Mouse (Mus musculus) 3T3-L1 (cell line): ENCODE results near the gene Chit1.

ENCODE experiments used
- DNase-seq: peaks from one replicate; pipeline ENCODE4 v3.0.0-alpha.2; 2015; ENCODE audit warnings: low read depth, low spot score

Gene Chit1

GRCm38 (mm10) chr1:134098726-134099515 is 12.1 kb upstream of the Chit1 start:
- peak; percentile 99 for DNase-seq

- DNase-seq = peak; percentile 88
Measured at GRCm38 (mm10) chr1:134099516-134100235, 11.4 kb upstream of the Chit1 start.

- no peak for DNase-seq
Measured at GRCm38 (mm10) chr1:134100401-134100800, 10.6 kb upstream of the Chit1 start.

- DNase-seq = peak; percentile 45
Measured at GRCm38 (mm10) chr1:134100928-134101327, 10.1 kb upstream of the Chit1 start.

GRCm38 (mm10) chr1:134101593-134101992 is 9.4 kb upstream of the Chit1 start:
- DNase-seq = peak; percentile 63

GRCm38 (mm10) chr1:134103861-134104260 is 7.2 kb upstream of the Chit1 start:
- DNase-seq = peak; percentile 86

- DNase-seq = no peak
Measured at GRCm38 (mm10) chr1:134105043-134105763, 5.8 kb upstream of the Chit1 start.

- no peak for DNase-seq
Measured at GRCm38 (mm10) chr1:134105764-134106430, 5.1 kb upstream of the Chit1 start.

GRCm38 (mm10) chr1:134106719-134107118 is 4.3 kb upstream of the Chit1 start:
- peak; percentile 77 for DNase-seq

- DNase-seq = no peak
Measured at GRCm38 (mm10) chr1:134107777-134108176, 3.3 kb upstream of the Chit1 start.

GRCm38 (mm10) chr1:134110015-134110414 is 1.0 kb upstream of the Chit1 start:
- DNase-seq = no peak

- no peak for DNase-seq
Measured at GRCm38 (mm10) chr1:134110449-134110848, 593 bp upstream of the Chit1 start.

- no peak for DNase-seq
Measured at GRCm38 (mm10) chr1:134113560-134113959, 2.5 kb downstream of the Chit1 start.

GRCm38 (mm10) chr1:134114018-134114417 is 3.0 kb downstream of the Chit1 start:
- no peak for DNase-seq

- no peak for DNase-seq
Measured at GRCm38 (mm10) chr1:134114730-134115129, 3.7 kb downstream of the Chit1 start.

GRCm38 (mm10) chr1:134115424-134115823 is 4.4 kb downstream of the Chit1 start:
- no peak for DNase-seq

- DNase-seq = no peak
Measured at GRCm38 (mm10) chr1:134117110-134117509, 6.1 kb downstream of the Chit1 start.

- DNase-seq = peak; percentile 86
Measured at GRCm38 (mm10) chr1:134120179-134120578, 9.1 kb downstream of the Chit1 start.

- DNase-seq = peak; percentile 65
Measured at GRCm38 (mm10) chr1:134122195-134122594, 11.2 kb downstream of the Chit1 start.

- DNase-seq = no peak
Measured at GRCm38 (mm10) chr1:134133316-134133715, 22.3 kb downstream of the Chit1 start.

GRCm38 (mm10) chr1:134136351-134136750 is 25.3 kb downstream of the Chit1 start:
- DNase-seq = no peak

- no peak for DNase-seq
Measured at GRCm38 (mm10) chr1:134138424-134138823, 27.4 kb downstream of the Chit1 start.
